Mouse (Mus musculus): Measurements from ENCODE around the gene Wrb.

Gene Wrb

GRCm38 (mm10) chr16:96159091-96159731, 14.0 kb downstream of the Wrb start:
- DNase-seq = peak; percentile 47

- DNase-seq = no peak
These were observed 14.7 kb downstream of the Wrb start for GRCm38 (mm10) chr16:96159794-96160346.

- DNase-seq = no peak
These were observed 15.7 kb downstream of the Wrb start for GRCm38 (mm10) chr16:96160927-96161326.

- DNase-seq = no peak
These were observed 16.1 kb downstream of the Wrb start for GRCm38 (mm10) chr16:96161336-96161735.

GRCm38 (mm10) chr16:96165723-96166264, 20.6 kb downstream of the Wrb start:
- DNase-seq = no peak

GRCm38 (mm10) chr16:96168837-96169236, 23.6 kb downstream of the Wrb start:
- DNase-seq = no peak

GRCm38 (mm10) chr16:96173648-96174047, 28.4 kb downstream of the Wrb start:
- no peak for DNase-seq

GRCm38 (mm10) chr16:96175399-96175798, 30.2 kb downstream of the Wrb start:
- peak; percentile 87 for DNase-seq

GRCm38 (mm10) chr16:96179156-96179555, 33.9 kb downstream of the Wrb start:
- DNase-seq = no peak

- DNase-seq = no peak
These were observed 42.4 kb downstream of the Wrb start for GRCm38 (mm10) chr16:96187619-96188018.

GRCm38 (mm10) chr16:96191531-96192506, 46.6 kb downstream of the Wrb start, which contains the start of gene Lca5l:
TSS of gene Lca5l (minus strand) at chr16:96192271.
- peak; percentile 99 for DNase-seq

GRCm38 (mm10) chr16:96199913-96200701, 54.9 kb downstream of the Wrb start, which contains the start of gene Sh3bgr:
TSS of gene Sh3bgr (plus strand) at chr16:96200450.
- peak; percentile 80 for DNase-seq

GRCm38 (mm10) chr16:96200702-96201028, 55.5 kb downstream of the Wrb start:
- no peak for DNase-seq

GRCm38 (mm10) chr16:96201485-96202232, 56.5 kb downstream of the Wrb start:
- DNase-seq = no peak

Data from lung, postnatal 36 days (tissue).